Mouse (Mus musculus): Measurements from ENCODE around the gene Psmf1.

Gene Psmf1

GRCm38 (mm10) chr2:151743845-151744244 is at the start of gene Psmf1:
Psmf1 (minus strand) TSS chr2:151744186.
- DNase-seq (ENCODE audit: low read depth, low spot score), result no peak

- DNase-seq (ENCODE audit: low read depth, low spot score), result no peak
Measured at GRCm38 (mm10) chr2:151791156-151791555, 47.2 kb upstream of the Psmf1 start.

- no peak for DNase-seq (ENCODE audit: low read depth, low spot score)
Measured at GRCm38 (mm10) chr2:151790169-151790568, 46.2 kb upstream of the Psmf1 start.

- no peak for DNase-seq (ENCODE audit: low read depth, low spot score)
Measured at GRCm38 (mm10) chr2:151788221-151788977, 44.4 kb upstream of the Psmf1 start.

- DNase-seq (ENCODE audit: low read depth, low spot score), result no peak
Measured at GRCm38 (mm10) chr2:151783493-151783892, 39.5 kb upstream of the Psmf1 start.

- no peak for DNase-seq (ENCODE audit: low read depth, low spot score)
Measured at GRCm38 (mm10) chr2:151777366-151777765, 33.4 kb upstream of the Psmf1 start.

- no peak for DNase-seq (ENCODE audit: low read depth, low spot score)
Measured at GRCm38 (mm10) chr2:151773476-151773875, 29.5 kb upstream of the Psmf1 start.

GRCm38 (mm10) chr2:151772169-151772568 is 28.2 kb upstream of the Psmf1 start:
- DNase-seq (ENCODE audit: low read depth, low spot score), result no peak

- no peak for DNase-seq (ENCODE audit: low read depth, low spot score)
Measured at GRCm38 (mm10) chr2:151764557-151764956, 20.6 kb upstream of the Psmf1 start.

GRCm38 (mm10) chr2:151758806-151759353 is 14.9 kb upstream of the Psmf1 start:
- no peak for DNase-seq (ENCODE audit: low read depth, low spot score)

- no peak for DNase-seq (ENCODE audit: low read depth, low spot score)
Measured at GRCm38 (mm10) chr2:151757451-151757850, 13.5 kb upstream of the Psmf1 start.

GRCm38 (mm10) chr2:151756277-151757061 is 12.5 kb upstream of the Psmf1 start:
- no peak for DNase-seq (ENCODE audit: low read depth, low spot score)

- DNase-seq (ENCODE audit: low read depth, low spot score), result no peak
Measured at GRCm38 (mm10) chr2:151751330-151751729, 7.3 kb upstream of the Psmf1 start.

- DNase-seq (ENCODE audit: low read depth, low spot score), result peak; percentile 76
Measured at GRCm38 (mm10) chr2:151747847-151748705, 4.1 kb upstream of the Psmf1 start.

GRCm38 (mm10) chr2:151742850-151743679 is 921 bp downstream of the Psmf1 start:
- DNase-seq (ENCODE audit: low read depth, low spot score), result no peak

GRCm38 (mm10) chr2:151742084-151742483 is 1.9 kb downstream of the Psmf1 start:
- peak; percentile 2 for DNase-seq (ENCODE audit: low read depth, low spot score)

GRCm38 (mm10) chr2:151740741-151741526 is 3.1 kb downstream of the Psmf1 start:
- DNase-seq (ENCODE audit: low read depth, low spot score), result peak; percentile 93

- DNase-seq (ENCODE audit: low read depth, low spot score), result peak; percentile 4
Measured at GRCm38 (mm10) chr2:151739505-151739904, 4.5 kb downstream of the Psmf1 start.

- no peak for DNase-seq (ENCODE audit: low read depth, low spot score)
Measured at GRCm38 (mm10) chr2:151739081-151739480, 4.9 kb downstream of the Psmf1 start.

- DNase-seq (ENCODE audit: low read depth, low spot score), result peak; percentile 3
Measured at GRCm38 (mm10) chr2:151738460-151738859, 5.5 kb downstream of the Psmf1 start.
